Mouse (Mus musculus): ENCODE results near the gene Lemd1. TPM values are rescaled to one million over a fixed set of nuclear protein-coding genes. Genes with fewer than 3 reads are reported as not detected.

Lemd1 gene
- polyA plus RNA-seq, 1 experiment from 2014 or later, result 0.37 TPM

DNA sequence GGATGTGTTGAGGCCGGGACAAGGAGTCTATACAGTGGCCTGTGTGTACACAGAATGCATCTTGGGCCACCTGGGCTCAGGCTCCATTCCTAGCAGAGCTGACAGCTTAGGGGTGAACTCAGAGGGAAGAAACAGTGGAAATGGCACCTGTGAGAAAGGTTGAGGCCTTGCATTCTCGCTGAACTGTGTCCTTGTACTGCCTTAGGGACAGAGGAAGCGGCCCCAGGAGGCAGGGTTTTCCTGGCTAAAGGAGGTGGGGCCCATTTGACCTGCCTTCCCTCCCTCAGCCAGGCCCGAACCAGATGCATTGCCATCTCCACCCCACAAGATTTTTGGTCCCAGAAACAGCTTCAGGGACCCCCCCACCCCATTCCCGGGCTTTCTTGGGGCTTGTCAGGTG, 4.5 kb downstream of the Lemd1 start:
- Histone ChIP-seq H3K9me3 (ENCODE audit: control insufficient read depth, low read length) (no peaks in the 10 kb centered on the region), H3K27me3 (ENCODE audit: control insufficient read depth, insufficient read depth, low read length) (peaks cover 37% of the 10 kb centered on the region), H3K36me3 (ENCODE audit: control insufficient read depth, insufficient read depth, low read length) (no peaks in the 10 kb centered on the region), H3K4me2 (replicated peaks; ENCODE audit: low read depth, low read length) (no peak overlapping the region), H3K4me3 (ENCODE audit: low read length) (no peak overlapping the region), H3K4me1 (ENCODE audit: control insufficient read depth, insufficient read depth, low read length) (peaks cover 15% of the 10 kb centered on the region), H3K27ac (ENCODE audit: low read depth, low read length) (no peak overlapping the region), H3K9ac (ENCODE audit: low read depth, low read length) (no peak overlapping the region)
- 36% methylated on average over 5 of the region's 5 CpGs for WGBS
- ATAC-seq (ENCODE audit: low FRiP score, low TSS enrichment), result no peak

DNA sequence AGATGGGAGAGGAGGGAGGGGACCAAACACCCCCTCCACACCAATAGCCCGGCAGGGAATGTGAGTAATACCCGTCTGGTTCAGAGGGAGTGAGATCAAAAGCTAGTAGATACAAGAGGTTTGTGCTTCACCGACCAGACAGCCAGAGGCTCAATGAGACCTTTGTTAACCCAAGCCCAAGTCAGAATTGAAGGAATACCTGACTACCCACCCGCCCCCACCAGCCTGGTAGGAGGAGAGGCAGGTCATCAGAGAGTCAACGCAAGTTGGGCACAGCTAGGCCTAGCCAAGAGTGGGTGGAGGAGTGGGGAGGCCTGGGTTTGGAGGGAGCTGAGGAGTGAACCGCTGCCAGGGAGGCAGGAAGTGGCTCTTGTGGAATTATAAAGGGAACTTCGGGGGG, 5.1 kb downstream of the Lemd1 start:
- no peak for ATAC-seq (ENCODE audit: low FRiP score, low TSS enrichment)
- peaks cover 11% of the 10 kb centered on the region; the same call in 1 of the 2 replicates for H3K4me1 ChIP-seq (ENCODE audit: control insufficient read depth, insufficient read depth, low read length)

DNA sequence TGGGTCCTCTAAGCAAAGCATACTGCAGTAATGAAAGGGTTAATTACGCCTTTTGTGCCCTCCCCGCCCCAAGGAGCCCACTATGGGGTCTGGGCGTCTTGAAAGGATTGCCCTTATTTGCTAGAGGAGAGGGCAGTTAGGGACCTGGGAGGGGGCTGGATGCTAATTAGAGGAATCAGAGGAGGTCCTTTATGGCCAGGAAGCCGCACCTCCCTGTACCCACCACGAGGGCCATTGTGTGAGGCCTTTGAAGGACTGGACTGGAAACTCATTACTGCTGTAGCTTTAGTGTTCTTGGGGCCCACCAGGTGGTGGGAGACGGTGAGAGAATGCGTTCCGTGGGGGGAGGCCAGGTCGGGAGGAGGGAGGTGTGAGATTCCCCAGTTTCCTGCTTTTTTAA, 6.4 kb downstream of the Lemd1 start:
- Histone ChIP-seq H3K4me2 (replicated peaks; ENCODE audit: low read depth, low read length) (no peak overlapping the region), H3K4me3 (ENCODE audit: low read length) (no peak overlapping the region), H3K27ac (ENCODE audit: low read depth, low read length) (no peak overlapping the region), H3K9me3 (ENCODE audit: control insufficient read depth, low read length) (no peaks in the 10 kb centered on the region), H3K9ac (ENCODE audit: low read depth, low read length) (no peak overlapping the region), H3K36me3 (ENCODE audit: control insufficient read depth, insufficient read depth, low read length) (no peaks in the 10 kb centered on the region), H3K4me1 (ENCODE audit: control insufficient read depth, insufficient read depth, low read length) (no peaks in the 10 kb centered on the region), H3K27me3 (ENCODE audit: control insufficient read depth, insufficient read depth, low read length) (peaks cover 17% of the 10 kb centered on the region)
- WGBS, result 11% methylated on average over 9 of the region's 9 CpGs
- ATAC-seq (ENCODE audit: low FRiP score, low TSS enrichment), result no peak

More for the DNA sequence above, 5.1 kb downstream of the Lemd1 start:
- Histone ChIP-seq H3K9me3 (ENCODE audit: control insufficient read depth, low read length) (no peaks in the 10 kb centered on the region), H3K27ac (ENCODE audit: low read depth, low read length) (no peak overlapping the region; the same call in 1 of the 2 replicates), H3K36me3 (ENCODE audit: control insufficient read depth, insufficient read depth, low read length) (no peaks in the 10 kb centered on the region), H3K4me3 (ENCODE audit: low read length) (no peak overlapping the region), H3K4me2 (replicated peaks; ENCODE audit: low read depth, low read length) (no peak overlapping the region), H3K9ac (ENCODE audit: low read depth, low read length) (no peak overlapping the region), H3K27me3 (ENCODE audit: control insufficient read depth, insufficient read depth, low read length) (peaks cover 30% of the 10 kb centered on the region)
- 12% methylated on average over 7 of the region's 7 CpGs for WGBS

DNA sequence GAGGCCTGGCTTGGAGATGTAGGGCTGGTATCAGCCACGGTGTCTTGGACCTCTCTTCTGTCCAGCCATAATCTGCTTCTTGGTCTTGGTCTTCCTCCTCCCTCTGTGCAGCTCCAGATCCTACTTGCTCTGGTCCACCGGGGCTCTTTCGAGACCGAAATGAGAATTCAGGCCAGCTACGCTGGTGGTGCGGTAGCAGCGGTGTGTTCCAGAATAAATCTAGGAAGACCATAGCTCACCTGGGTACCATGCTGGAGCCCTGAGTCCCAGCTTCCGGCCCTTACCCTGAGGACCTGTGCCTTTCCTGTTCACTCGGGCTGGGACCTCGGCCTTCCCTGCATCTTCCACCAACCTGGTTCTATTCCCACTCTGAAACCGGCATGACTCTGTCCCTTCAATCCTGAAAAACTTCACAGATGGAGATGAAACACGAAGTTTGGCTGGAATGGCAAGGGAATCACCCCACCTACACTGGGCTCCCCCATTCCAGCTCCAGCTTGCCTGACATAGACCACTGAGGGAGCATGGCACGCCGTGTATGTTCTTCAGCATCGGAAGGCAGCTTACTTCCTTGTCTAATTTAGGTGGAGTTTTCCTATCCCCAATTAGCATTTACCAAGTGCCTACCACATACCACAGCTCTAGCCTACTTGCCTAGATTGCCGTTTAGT, 7.3 kb downstream of the Lemd1 start:
- no peak overlapping the region for H3K27ac ChIP-seq (ENCODE audit: low read depth, low read length)
- no peak overlapping the region for H3K4me2 ChIP-seq (replicated peaks; ENCODE audit: low read depth, low read length)
- no peak for ATAC-seq (ENCODE audit: low FRiP score, low TSS enrichment)
- no peaks in the 10 kb centered on the region for H3K4me1 ChIP-seq (ENCODE audit: control insufficient read depth, insufficient read depth, low read length)
- H3K9me3 ChIP-seq (ENCODE audit: control insufficient read depth, low read length), result no peaks in the 10 kb centered on the region
- no peak overlapping the region for H3K9ac ChIP-seq (ENCODE audit: low read depth, low read length)
- H3K36me3 ChIP-seq (ENCODE audit: control insufficient read depth, insufficient read depth, low read length), result no peaks in the 10 kb centered on the region
- peaks cover 11% of the 10 kb centered on the region; the same call in 1 of the 2 replicates for H3K27me3 ChIP-seq (ENCODE audit: control insufficient read depth, insufficient read depth, low read length)
- 67% methylated on average over 16 of the region's 16 CpGs for WGBS
- no peak overlapping the region for H3K4me3 ChIP-seq (ENCODE audit: low read length)

DNA sequence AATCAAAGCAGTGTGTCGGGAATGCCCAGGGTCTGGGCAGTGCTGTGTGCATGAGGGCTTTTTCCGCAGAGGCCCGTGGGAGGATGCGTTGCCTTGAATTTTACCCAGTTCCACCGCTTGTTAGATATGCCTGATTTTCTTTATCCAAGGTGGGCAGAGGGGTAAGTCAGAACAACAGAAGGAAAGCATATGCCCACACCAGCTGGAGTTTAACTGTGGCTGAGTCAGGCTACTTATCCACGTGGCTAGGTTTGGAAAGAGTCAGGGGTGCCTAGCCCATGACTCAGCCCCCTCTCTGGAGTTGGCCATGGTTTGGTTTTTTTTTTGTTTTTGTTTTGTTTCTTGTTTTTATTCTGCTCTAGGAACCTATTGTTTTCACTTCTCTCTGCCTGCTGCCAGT, 8.0 kb downstream of the Lemd1 start:
- no peak for ATAC-seq (ENCODE audit: low FRiP score, low TSS enrichment)
- Histone ChIP-seq H3K4me2 (replicated peaks; ENCODE audit: low read depth, low read length) (no peak overlapping the region), H3K4me3 (ENCODE audit: low read length) (no peak overlapping the region), H3K9me3 (ENCODE audit: control insufficient read depth, low read length) (no peaks in the 10 kb centered on the region), H3K4me1 (ENCODE audit: control insufficient read depth, insufficient read depth, low read length) (no peaks in the 10 kb centered on the region), H3K9ac (ENCODE audit: low read depth, low read length) (no peak overlapping the region), H3K27ac (ENCODE audit: low read depth, low read length) (no peak overlapping the region), H3K27me3 (ENCODE audit: control insufficient read depth, insufficient read depth, low read length) (peaks cover 11% of the 10 kb centered on the region; the same call in 1 of the 2 replicates), H3K36me3 (ENCODE audit: control insufficient read depth, insufficient read depth, low read length) (no peaks in the 10 kb centered on the region)
- WGBS, result 67% methylated on average over 6 of the region's 6 CpGs

DNA sequence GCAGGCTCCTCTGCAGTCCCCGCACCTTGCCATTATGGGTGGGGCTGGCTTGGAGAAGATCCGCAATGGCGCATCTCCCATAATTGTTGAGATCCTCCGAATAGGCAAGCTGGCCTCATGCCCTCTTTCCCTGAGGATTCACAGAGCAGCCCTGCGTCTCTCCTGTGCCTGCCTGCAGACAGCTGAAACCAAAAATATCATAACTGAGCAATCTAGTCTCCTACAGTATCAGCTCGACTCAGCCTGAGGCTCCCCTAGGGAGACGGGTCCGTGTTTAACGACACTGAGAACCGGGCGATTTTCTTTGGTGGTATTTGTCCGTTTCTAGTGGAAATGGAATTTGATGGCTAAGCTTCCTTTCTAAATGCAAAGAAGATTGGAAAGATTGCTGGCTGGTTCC, 8.7 kb downstream of the Lemd1 start:
- no peak overlapping the region for H3K27ac ChIP-seq (ENCODE audit: low read depth, low read length)
- H3K9ac ChIP-seq (ENCODE audit: low read depth, low read length), result no peak overlapping the region
- H3K36me3 ChIP-seq (ENCODE audit: control insufficient read depth, insufficient read depth, low read length), result no peaks in the 10 kb centered on the region
- no peak overlapping the region for H3K4me3 ChIP-seq (ENCODE audit: low read length)
- H3K27me3 ChIP-seq (ENCODE audit: control insufficient read depth, insufficient read depth, low read length), result peaks cover 11% of the 10 kb centered on the region; the same call in 1 of the 2 replicates
- H3K9me3 ChIP-seq (ENCODE audit: control insufficient read depth, low read length), result no peaks in the 10 kb centered on the region
- peak overlapping the region; percentile 4; the same call in 1 of the 2 replicates for H3K4me2 ChIP-seq (replicated peaks; ENCODE audit: low read depth, low read length)
- WGBS, result 20% methylated on average over 12 of the region's 12 CpGs
- no peaks in the 10 kb centered on the region for H3K4me1 ChIP-seq (ENCODE audit: control insufficient read depth, insufficient read depth, low read length)
- no peak for ATAC-seq (ENCODE audit: low FRiP score, low TSS enrichment)

DNA sequence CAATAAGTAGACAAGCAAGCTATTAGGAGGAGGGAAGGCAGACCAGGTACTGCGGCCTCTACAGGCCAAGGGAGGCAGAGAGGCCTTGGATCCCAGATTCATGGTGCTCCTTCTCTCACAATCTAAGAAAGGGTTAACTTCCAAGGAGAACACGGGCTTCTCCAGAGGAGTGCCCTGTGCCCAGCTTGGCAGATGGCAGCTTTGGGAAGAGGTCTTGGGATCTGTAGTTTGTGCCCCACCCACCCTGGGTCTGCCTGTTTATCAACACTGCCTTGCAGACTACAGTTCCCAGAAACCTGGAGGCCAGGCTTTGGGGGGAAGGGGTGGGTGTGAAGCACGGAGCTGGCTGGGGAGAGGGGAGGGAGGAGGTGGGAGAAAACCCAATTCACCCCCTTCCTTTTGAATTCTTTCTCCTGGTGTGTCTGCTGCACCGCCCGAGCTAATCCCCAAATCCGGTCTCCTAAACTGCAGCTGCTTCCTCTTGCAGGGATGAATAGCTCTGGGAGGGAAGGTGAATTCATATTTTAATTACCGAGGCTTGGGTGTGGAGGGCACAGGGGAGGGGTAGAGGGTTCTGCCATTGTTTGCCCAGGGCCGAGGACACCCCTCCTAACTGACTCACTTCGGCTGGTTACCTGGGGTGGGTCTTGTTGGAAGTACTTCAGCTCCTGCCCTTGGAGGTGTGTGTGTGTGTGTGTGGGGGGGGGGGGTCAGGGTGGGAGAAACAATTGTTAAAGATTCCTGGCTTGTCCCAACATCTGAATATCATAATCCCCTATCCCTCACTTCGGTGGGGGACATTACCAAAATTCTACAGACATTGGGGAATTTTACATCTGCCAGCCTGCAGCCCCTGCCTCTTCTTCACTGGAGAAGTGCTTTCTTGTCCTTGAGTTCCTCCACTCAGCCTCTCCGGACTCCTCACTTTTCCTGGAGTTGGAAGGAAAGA, 9.6 kb downstream of the Lemd1 start:
- Histone ChIP-seq H3K9me3 (ENCODE audit: control insufficient read depth, low read length) (no peaks in the 10 kb centered on the region), H3K4me2 (replicated peaks; ENCODE audit: low read depth, low read length) (no peak overlapping the region), H3K27me3 (ENCODE audit: control insufficient read depth, insufficient read depth, low read length) (peaks cover 11% of the 10 kb centered on the region; the same call in 1 of the 2 replicates), H3K36me3 (ENCODE audit: control insufficient read depth, insufficient read depth, low read length) (no peaks in the 10 kb centered on the region), H3K9ac (ENCODE audit: low read depth, low read length) (no peak overlapping the region), H3K4me3 (ENCODE audit: low read length) (no peak overlapping the region), H3K4me1 (ENCODE audit: control insufficient read depth, insufficient read depth, low read length) (no peaks in the 10 kb centered on the region), H3K27ac (ENCODE audit: low read depth, low read length) (no peak overlapping the region)
- ATAC-seq (ENCODE audit: low FRiP score, low TSS enrichment), result peak; percentile 10; the same call in 1 of the 2 replicates
- 19% methylated on average over 11 of the region's 11 CpGs for WGBS

DNA sequence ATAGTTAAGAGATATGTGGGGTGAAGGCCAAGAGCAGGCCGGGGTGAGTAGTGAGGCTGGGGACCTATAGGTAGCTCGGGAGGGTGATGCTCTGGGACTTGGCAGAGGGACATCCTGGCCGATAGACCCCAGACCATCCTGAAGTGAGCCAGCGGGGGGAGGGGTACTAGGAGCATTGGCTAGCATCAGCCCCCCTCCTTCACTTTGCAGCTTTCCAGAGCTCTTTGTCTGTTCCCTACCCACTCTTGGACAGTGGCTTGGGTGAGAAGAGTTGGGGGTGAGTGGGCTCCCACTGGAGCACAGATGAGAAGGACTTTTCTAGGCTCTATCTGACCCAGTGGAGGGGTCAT, 10.3 kb downstream of the Lemd1 start:
- Histone ChIP-seq H3K27me3 (ENCODE audit: control insufficient read depth, insufficient read depth, low read length) (peaks cover 11% of the 10 kb centered on the region; the same call in 1 of the 2 replicates), H3K27ac (ENCODE audit: low read depth, low read length) (no peak overlapping the region), H3K9ac (ENCODE audit: low read depth, low read length) (no peak overlapping the region), H3K4me3 (ENCODE audit: low read length) (no peak overlapping the region), H3K9me3 (ENCODE audit: control insufficient read depth, low read length) (no peaks in the 10 kb centered on the region), H3K36me3 (ENCODE audit: control insufficient read depth, insufficient read depth, low read length) (no peaks in the 10 kb centered on the region), H3K4me1 (ENCODE audit: control insufficient read depth, insufficient read depth, low read length) (no peaks in the 10 kb centered on the region), H3K4me2 (replicated peaks; ENCODE audit: low read depth, low read length) (no peak overlapping the region)
- 34% methylated on average over 4 of the region's 4 CpGs for WGBS
- ATAC-seq (ENCODE audit: low FRiP score, low TSS enrichment), result no peak

DNA sequence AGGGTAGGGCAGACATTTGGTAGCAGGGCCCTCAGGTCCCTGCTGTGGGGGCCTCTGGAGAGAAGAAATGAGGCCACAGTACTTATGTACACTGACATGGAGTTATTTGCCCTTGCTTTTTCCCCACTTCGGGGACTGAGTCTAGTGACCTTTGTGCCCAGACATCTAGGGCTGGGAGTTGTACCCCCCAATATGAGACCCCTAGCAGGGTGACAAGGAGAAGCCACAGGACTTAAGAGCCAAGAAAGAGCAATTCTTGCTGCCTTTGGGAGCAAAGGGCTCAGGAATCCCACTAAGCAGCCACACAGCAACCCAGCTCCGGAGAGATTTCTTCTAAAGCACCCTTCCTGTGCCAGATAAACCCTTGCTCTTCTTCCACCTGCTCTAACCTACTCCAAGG, 10.7 kb downstream of the Lemd1 start:
- Histone ChIP-seq H3K4me2 (replicated peaks; ENCODE audit: low read depth, low read length) (no peak overlapping the region), H3K9ac (ENCODE audit: low read depth, low read length) (no peak overlapping the region)
- no peak for ATAC-seq (ENCODE audit: low FRiP score, low TSS enrichment)

More for the DNA sequence above, 10.7 kb downstream of the Lemd1 start:
- Histone ChIP-seq H3K9me3 (ENCODE audit: control insufficient read depth, low read length) (no peaks in the 10 kb centered on the region), H3K4me1 (ENCODE audit: control insufficient read depth, insufficient read depth, low read length) (no peaks in the 10 kb centered on the region), H3K27me3 (ENCODE audit: control insufficient read depth, insufficient read depth, low read length) (peaks cover 11% of the 10 kb centered on the region; the same call in 1 of the 2 replicates), H3K27ac (ENCODE audit: low read depth, low read length) (no peak overlapping the region), H3K36me3 (ENCODE audit: control insufficient read depth, insufficient read depth, low read length) (no peaks in the 10 kb centered on the region), H3K4me3 (ENCODE audit: low read length) (no peak overlapping the region)
- 64% methylated on average over 2 of the region's 2 CpGs for WGBS
